Mouse (Mus musculus) lung, postnatal 0 days (tissue): ENCODE data around the gene Slc25a5.

ENCODE experiments used
- CTCF ChIP-seq: IDR thresholded peaks from 2 replicates; pipeline ENCODE4 v1.5.1; 2016; ENCODE audit warnings: antibody characterized with exemption, mild to moderate bottlenecking
- EP300 ChIP-seq: IDR thresholded peaks from 2 replicates; pipeline ENCODE4 v1.6.1; 2016; ENCODE audit warnings: antibody characterized with exemption, mild to moderate bottlenecking, control low read depth

DNA sequence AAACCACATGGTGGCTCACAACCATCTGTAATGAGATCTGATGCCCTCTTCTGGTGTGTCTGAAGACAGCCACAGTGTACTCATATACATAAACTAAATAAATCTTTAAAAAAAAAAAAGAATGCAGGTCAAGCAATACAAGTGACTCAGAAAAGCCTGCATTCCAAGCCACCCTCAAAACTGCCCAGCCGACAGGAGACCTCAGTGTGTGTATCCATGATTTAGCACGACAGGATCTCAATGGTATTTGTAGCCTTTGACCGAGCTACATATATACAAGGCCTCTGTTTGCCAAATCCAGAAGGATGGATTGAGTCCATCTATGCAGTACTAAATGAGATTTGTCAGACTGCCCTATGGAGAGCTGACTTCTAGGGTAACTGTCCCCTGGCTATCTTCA lies 42.9 kb upstream of the Slc25a5 start:
- TF ChIP-seq EP300 (no peak), CTCF (no peak)
